Mouse (Mus musculus): ENCODE measurements around the gene Trim30d. TPM values are rescaled to one million over a fixed set of nuclear protein-coding genes. Genes with fewer than 3 reads are reported as not detected.
A peak's percentile ranks its signal among the peaks of the same experiment; 100 is the strongest.
"Not testable (repeated sequence)": the region's sequence is repeated elsewhere in the genome, so short reads cannot be mapped to it uniquely, and the experiment has no call there.

Gene Trim30d
- under 1 TPM; 0.37 to 0.75 TPM for total RNA-seq (2021)
- polyA plus RNA-seq (2012; rRNA removed): 0.62 and 0.76 TPM in 2 replicates
- long read RNA-seq: 0 reads

GRCm38 (mm10) chr7:104507421-104508065 is at the start of gene Trim30d:
TSS of gene Trim30d (minus strand) at chr7:104507849.
- H3K4me3 ChIP-seq; H3K79me2 ChIP-seq (replicated peaks; ENCODE audit: control insufficient read depth, insufficient read depth, low read length); H3K27ac ChIP-seq; H3K27me3 ChIP-seq (ENCODE audit: control insufficient read depth, insufficient read depth, low read length); H3K36me3 ChIP-seq (ENCODE audit: control insufficient read depth, insufficient read depth, low read length); H3K4me1 ChIP-seq (ENCODE audit: control insufficient read depth, insufficient read depth, low read length); intact Hi-C loops (cut with DNase I); H3K9ac ChIP-seq (ENCODE audit: low read depth, low read length): not testable (repeated sequence)
- TF ChIP-seq POLR2A (IDR thresholded peaks at IDR 0.05; ENCODE audit: insufficient read depth, low read depth, low read length): peak; percentile 30; the same call in 1 of the 2 replicates
- TF ChIP-seq CTCF (IDR thresholded peaks at IDR 0.05): peak; percentile 53
- peak in 1 of 2 experiments; percentile 9 for DNase-seq

- Histone ChIP-seq H3K27me3 (ENCODE audit: control insufficient read depth, insufficient read depth, low read length) (no peaks in the 10 kb centered on the region), H3K79me2 (replicated peaks; ENCODE audit: control insufficient read depth, insufficient read depth, low read length) (no peaks in the 10 kb centered on the region), H3K4me3 (no peak overlapping the region), H3K27ac (no peak overlapping the region), H3K36me3 (ENCODE audit: control insufficient read depth, insufficient read depth, low read length) (no peaks in the 10 kb centered on the region), H3K9ac (ENCODE audit: low read depth, low read length) (no peak overlapping the region), H3K4me1 (ENCODE audit: control insufficient read depth, insufficient read depth, low read length) (no peaks in the 10 kb centered on the region)
- DNase-seq: no peak
- intact Hi-C loops (cut with DNase I): no loop called here
- WGBS: 46% methylated on average over 1 of the region's 1 CpGs
- TF ChIP-seq CTCF (IDR thresholded peaks at IDR 0.05) (no peak), EP300 (IDR thresholded peaks at IDR 0.05; ENCODE audit: insufficient read depth, low read depth, low read length) (no peak), POLR2A (IDR thresholded peaks at IDR 0.05; ENCODE audit: insufficient read depth, low read depth, low read length) (no peak)
These were observed 45.1 kb upstream of the Trim30d start for GRCm38 (mm10) chr7:104552700-104553099.

- WGBS: 59% methylated on average over 5 of the region's 5 CpGs
- TF ChIP-seq CTCF (IDR thresholded peaks at IDR 0.05) (no peak), POLR2A (IDR thresholded peaks at IDR 0.05; ENCODE audit: insufficient read depth, low read depth, low read length) (no peak), EP300 (IDR thresholded peaks at IDR 0.05; ENCODE audit: insufficient read depth, low read depth, low read length) (no peak)
- no peaks in the 10 kb centered on the region for H3K4me1 ChIP-seq (ENCODE audit: control insufficient read depth, insufficient read depth, low read length)
- H3K36me3 ChIP-seq (ENCODE audit: control insufficient read depth, insufficient read depth, low read length): no peaks in the 10 kb centered on the region
- H3K9ac ChIP-seq (ENCODE audit: low read depth, low read length): no peak within 1 kb of the TSS
- no peaks in the 10 kb centered on the region for H3K27me3 ChIP-seq (ENCODE audit: control insufficient read depth, insufficient read depth, low read length)
- no peak within 1 kb of the TSS for H3K27ac ChIP-seq
- DNase-seq: no peak
- no peak within 1 kb of the TSS for H3K4me3 ChIP-seq
- intact Hi-C loops (cut with DNase I): no loop called here
- no peaks in the 10 kb centered on the region for H3K79me2 ChIP-seq (replicated peaks; ENCODE audit: control insufficient read depth, insufficient read depth, low read length)
These were observed 42.2 kb upstream of the Trim30d start, which contains the start of gene Olfr651 for GRCm38 (mm10) chr7:104549833-104550232. TSS of gene Olfr651 (plus strand) at chr7:104550133.

GRCm38 (mm10) chr7:104501589-104502371 is 5.9 kb downstream of the Trim30d start:
- Histone ChIP-seq H3K4me3 (peak overlapping the region; percentile 22; the same call in 1 of the 2 replicates), H3K79me2 (replicated peaks; ENCODE audit: control insufficient read depth, insufficient read depth, low read length) (no peaks in the 10 kb centered on the region), H3K27me3 (ENCODE audit: control insufficient read depth, insufficient read depth, low read length) (no peaks in the 10 kb centered on the region), H3K27ac (no peak overlapping the region), H3K4me1 (ENCODE audit: control insufficient read depth, insufficient read depth, low read length) (no peaks in the 10 kb centered on the region), H3K9ac (ENCODE audit: low read depth, low read length) (peak overlapping the region; percentile 57), H3K36me3 (ENCODE audit: control insufficient read depth, insufficient read depth, low read length) (no peaks in the 10 kb centered on the region)
- TF ChIP-seq POLR2A (IDR thresholded peaks at IDR 0.05; ENCODE audit: insufficient read depth, low read depth, low read length) (no peak), CTCF (IDR thresholded peaks at IDR 0.05) (no peak), EP300 (IDR thresholded peaks at IDR 0.05; ENCODE audit: insufficient read depth, low read depth, low read length) (no peak)
- peak; percentile 22 to 31 for DNase-seq
- 6% methylated on average over 55 of the region's 59 CpGs for WGBS
- intact Hi-C loops (cut with DNase I): no loop called here

GRCm38 (mm10) chr7:104501186-104501585 is 6.5 kb downstream of the Trim30d start:
- intact Hi-C loops (cut with DNase I); DNase-seq: not testable (repeated sequence)
- 58% methylated on average over 6 of the region's 6 CpGs for WGBS

GRCm38 (mm10) chr7:104499464-104499863 is 8.2 kb downstream of the Trim30d start:
- DNase-seq; H3K4me1 ChIP-seq (ENCODE audit: control insufficient read depth, insufficient read depth, low read length); H3K36me3 ChIP-seq (ENCODE audit: control insufficient read depth, insufficient read depth, low read length); H3K79me2 ChIP-seq (replicated peaks; ENCODE audit: control insufficient read depth, insufficient read depth, low read length); H3K9ac ChIP-seq (ENCODE audit: low read depth, low read length); H3K4me3 ChIP-seq; H3K27me3 ChIP-seq (ENCODE audit: control insufficient read depth, insufficient read depth, low read length); H3K27ac ChIP-seq; intact Hi-C loops (cut with DNase I): not testable (repeated sequence)
- WGBS: 90% methylated on average over 7 of the region's 8 CpGs

More at GRCm38 (mm10) chr7:104501186-104501585, 6.5 kb downstream of the Trim30d start:
- not testable (repeated sequence) for H3K9ac ChIP-seq (ENCODE audit: low read depth, low read length); H3K4me1 ChIP-seq (ENCODE audit: control insufficient read depth, insufficient read depth, low read length); H3K27me3 ChIP-seq (ENCODE audit: control insufficient read depth, insufficient read depth, low read length); H3K4me3 ChIP-seq; H3K36me3 ChIP-seq (ENCODE audit: control insufficient read depth, insufficient read depth, low read length); H3K79me2 ChIP-seq (replicated peaks; ENCODE audit: control insufficient read depth, insufficient read depth, low read length); H3K27ac ChIP-seq

Data from heart, adult 2 months (tissue).